Mouse (Mus musculus) G1E (cell line): Measurements from ENCODE around the gene Ganab. TPM values are rescaled to one million over a fixed set of nuclear protein-coding genes. Genes with fewer than 3 reads are reported as not detected.

ENCODE experiments used
- ATAC-seq: 2 replicates; pipeline ENCODE4 v1.8.0; 2016; ENCODE audit warnings: mild to moderate bottlenecking; ENCODE audit not compliant: insufficient number of reproducible peaks, poor library complexity, low FRiP score, severe bottlenecking; ENCODE audit errors: extremely low read depth
- DNase-seq: peaks from one replicate; pipeline ENCODE4 v3.0.0; 2012; ENCODE audit warnings: low spot score
- H3K27me3 ChIP-seq: 2 replicates; pipeline ENCODE4 v1.6.1; 2012; ENCODE audit warnings: mild to moderate bottlenecking, low read length, inconsistent platforms; ENCODE audit not compliant: insufficient read depth
- H3K36me3 ChIP-seq: replicated peaks from 2 replicates; pipeline ENCODE3; 2012; ENCODE audit warnings: mild to moderate bottlenecking, inconsistent platforms
- H3K4me1 ChIP-seq: 2 replicates; pipeline ENCODE4 v1.6.1; 2012; ENCODE audit warnings: low read depth, low read length, inconsistent platforms, mixed read lengths; ENCODE audit not compliant: insufficient read depth
- H3K4me3 ChIP-seq: 2 replicates; pipeline ENCODE4 v1.5.1; 2012; ENCODE audit warnings: low read depth, mild to moderate bottlenecking, inconsistent platforms, low read length, moderate library complexity, mixed read lengths
- H3K9me3 ChIP-seq: replicated peaks from 2 replicates; pipeline ENCODE4 v1.6.1; 2012; ENCODE audit warnings: inconsistent platforms
- CTCF ChIP-seq: IDR thresholded peaks from 2 replicates; pipeline ENCODE4 v1.5.1; 2012; ENCODE audit warnings: low read depth, low read length, inconsistent platforms, mixed read lengths
- GATA1 ChIP-seq: IDR thresholded peaks from 2 replicates; pipeline ENCODE4 v1.6.1; 2012; ENCODE audit warnings: borderline replicate concordance, low read length, inconsistent platforms, mixed read lengths
- GATA2 ChIP-seq: IDR thresholded peaks from 2 replicates; pipeline ENCODE4 v1.6.1; 2012; ENCODE audit warnings: low read depth, low read length, inconsistent platforms, borderline replicate concordance
- POLR2AphosphoS5 ChIP-seq: IDR thresholded peaks from 2 replicates; pipeline ENCODE4 v1.6.1; 2012; ENCODE audit warnings: low read depth, low read length, inconsistent platforms; ENCODE audit not compliant: insufficient replicate concordance
- TAL1 ChIP-seq: conservative IDR thresholded peaks from 2 replicates; pipeline ENCODE4 v1.6.1; 2012; ENCODE audit warnings: low read depth, low read length, inconsistent platforms, mixed read lengths
- polyA plus RNA-seq: library from polyadenylated mRNA; stranded (reverse); fragments of >175 nt; gene quantifications from 2 replicates; pipeline ENCODE4 v1.2.3, GENCODE M21; 2012
- total RNA-seq, 2 experiments: library from RNA; stranded (forward) in 1 of 2; stranded (reverse) in 1 of 2; fragments of 200-1000 nt in 1 of 2; fragments of >200 nt in 1 of 2; fragmentation: Nextera tagmentation in 1 of 2; gene quantifications; 2 replicates each; pipeline ENCODE4 v1.2.3; 2014 to 2017

The Ganab gene
- total and polyA plus RNA-seq, 3 experiments: 56.2 to 214 (median 75.0) TPM

- no peaks in the 10 kb centered on the region for H3K27me3 ChIP-seq
- H3K4me1 ChIP-seq: peaks cover 42% of the 10 kb centered on the region
- TF ChIP-seq TAL1: no peak
- H3K9me3 ChIP-seq: no peaks in the 10 kb centered on the region
- H3K36me3 ChIP-seq: peaks cover 50% of the 10 kb centered on the region
- DNase-seq (no peak), ATAC-seq (no peak)
- peak overlapping the region; percentile 99 for H3K4me3 ChIP-seq
Observed at GRCm38 (mm10) chr19:8872266-8872840, 25.5 kb upstream of the Ganab start.

- ATAC-seq (no peak), DNase-seq (no peak)
- Histone ChIP-seq H3K4me3 (no peak overlapping the region), H3K36me3 (peaks cover 71% of the 10 kb centered on the region), H3K9me3 (no peaks in the 10 kb centered on the region), H3K4me1 (peaks cover 60% of the 10 kb centered on the region), H3K27me3 (no peaks in the 10 kb centered on the region)
- TF ChIP-seq CTCF (no peak), GATA2 (no peak), TAL1 (no peak), POLR2AphosphoS5 (no peak)
Observed at GRCm38 (mm10) chr19:8875031-8875430, 22.8 kb upstream of the Ganab start.

- DNase-seq: peak; percentile 75
Observed at GRCm38 (mm10) chr19:8880311-8881033, 17.4 kb upstream of the Ganab start, which contains the start of gene Uqcc3. Gene Uqcc3, minus strand, starts transcription at chr19:8880923.

GRCm38 (mm10) chr19:8881034-8881392 lies 16.9 kb upstream of the Ganab start:
- Histone ChIP-seq H3K4me1 (peaks cover 33% of the 10 kb centered on the region), H3K27me3 (no peaks in the 10 kb centered on the region), H3K4me3 (peak overlapping the region; percentile 87), H3K9me3 (no peaks in the 10 kb centered on the region), H3K36me3 (peaks cover 34% of the 10 kb centered on the region)
- no peak for DNase-seq
- no peak for TF ChIP-seq TAL1
- TF ChIP-seq CTCF: no peak
- TF ChIP-seq POLR2AphosphoS5: no peak
- no peak for TF ChIP-seq GATA2
- no peak for TF ChIP-seq GATA1
- ATAC-seq: no peak

More at GRCm38 (mm10) chr19:8880311-8881033, 17.4 kb upstream of the Ganab start, which contains the start of gene Uqcc3:
- H3K4me1 ChIP-seq: peaks cover 33% of the 10 kb centered on the region
- no peaks in the 10 kb centered on the region for H3K27me3 ChIP-seq
- ATAC-seq: peak; percentile 88
- peaks cover 39% of the 10 kb centered on the region for H3K36me3 ChIP-seq
- no peak for TF ChIP-seq TAL1
- TF ChIP-seq GATA2: no peak
- TF ChIP-seq POLR2AphosphoS5: no peak
- no peak for TF ChIP-seq GATA1
- no peak for TF ChIP-seq CTCF
- H3K4me3 ChIP-seq: peak within 1 kb of the TSS; percentile 87
- no peaks in the 10 kb centered on the region for H3K9me3 ChIP-seq

DNA sequence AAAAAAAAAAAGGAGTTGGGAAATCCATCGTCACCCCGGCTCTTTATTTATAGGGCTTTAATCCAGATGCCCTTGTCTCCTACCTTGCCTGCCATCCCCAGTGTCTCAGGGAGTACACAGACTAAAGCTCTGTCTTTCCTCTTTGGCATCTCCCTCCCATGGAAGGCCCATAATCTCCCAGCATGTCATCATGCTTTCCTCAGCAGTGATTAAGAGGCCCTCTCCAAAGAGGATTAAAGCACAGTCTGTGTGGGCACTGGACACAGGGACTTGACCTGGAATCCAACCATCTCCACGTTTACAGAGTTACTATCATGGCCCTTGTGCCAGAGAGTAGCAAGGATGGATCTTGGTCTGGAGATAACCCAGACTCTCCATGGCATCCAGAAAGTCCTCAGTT lies 14.3 kb upstream of the Ganab start, which contains the start of the genes Lbhd1 and Gm49403:
TSS of gene Lbhd1 (plus strand) at position 117 of the 400 bp plus-strand sequence.
TSS of gene Gm49403 (plus strand) at position 315 of the 400 bp plus-strand sequence.
- H3K27me3 ChIP-seq: no peaks in the 10 kb centered on the region
- H3K36me3 ChIP-seq: peaks cover 16% of the 10 kb centered on the region
- H3K9me3 ChIP-seq: no peaks in the 10 kb centered on the region
- TF ChIP-seq GATA2 (no peak), CTCF (no peak), POLR2AphosphoS5 (no peak), GATA1 (no peak), TAL1 (no peak)
- ATAC-seq (no peak), DNase-seq (no peak)
- peaks cover 39% of the 10 kb centered on the region for H3K4me1 ChIP-seq
- H3K4me3 ChIP-seq: no peak within 1 kb of the TSS

- TF ChIP-seq POLR2AphosphoS5: peak; percentile 30; the same call in 1 of the 2 replicates
- TF ChIP-seq TAL1: no peak
- no peaks in the 10 kb centered on the region for H3K27me3 ChIP-seq
- no peak for ATAC-seq
- H3K36me3 ChIP-seq: peaks cover 27% of the 10 kb centered on the region
- peak overlapping the region; percentile 78; the same call in 1 of the 2 replicates for H3K4me3 ChIP-seq
- H3K9me3 ChIP-seq: no peaks in the 10 kb centered on the region
- no peak for DNase-seq
- peaks cover 39% of the 10 kb centered on the region for H3K4me1 ChIP-seq
Observed at GRCm38 (mm10) chr19:8886916-8887584, 10.8 kb upstream of the Ganab start.
